Mouse (Mus musculus): ENCODE measurements around the gene Cyfip1. TPM values are rescaled to one million over a fixed set of nuclear protein-coding genes. Genes with fewer than 3 reads are reported as not detected.

Gene Cyfip1
- total RNA-seq (2021), result 10 to 100 TPM; 29.6 to 35.5 TPM
- long read RNA-seq, experiment 1, full-length matches to known transcripts, result 15 of 22 reads
- long read RNA-seq, experiment 1, partial matches to known transcripts, result 6 of 22 reads
- long read RNA-seq, experiment 1, other reads (novel, unspliced or antisense), result 1 of 22 reads
- long read RNA-seq, experiment 2, full-length matches to known transcripts, result 4 of 10 reads
- long read RNA-seq, experiment 2, partial matches to known transcripts, result 4 of 10 reads
- long read RNA-seq, experiment 2, other reads (novel, unspliced or antisense), result 2 of 10 reads

DNA sequence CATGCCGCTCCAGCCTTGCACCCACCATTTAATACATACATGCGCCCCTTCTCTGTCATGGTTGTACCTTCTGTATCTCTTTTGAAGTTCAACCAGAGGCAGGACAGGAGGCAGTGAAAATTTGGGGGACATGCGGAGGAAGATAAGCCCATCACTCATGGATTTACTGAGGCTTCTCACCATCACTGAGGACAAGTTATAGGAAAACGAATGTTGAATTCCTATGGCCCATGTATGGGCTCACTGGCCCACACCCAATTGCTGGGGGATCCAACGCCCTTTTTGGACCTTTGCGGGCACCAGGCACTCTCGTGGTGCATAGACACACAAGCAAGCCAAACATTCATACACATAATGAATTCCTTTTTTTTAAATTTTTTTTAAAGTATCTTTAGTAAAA, at the start of gene Cyfip1:
Gene Cyfip1 (plus strand): TSS at position 301 of the 400 bp plus-strand sequence.
- DNase-seq, result no peak

DNA sequence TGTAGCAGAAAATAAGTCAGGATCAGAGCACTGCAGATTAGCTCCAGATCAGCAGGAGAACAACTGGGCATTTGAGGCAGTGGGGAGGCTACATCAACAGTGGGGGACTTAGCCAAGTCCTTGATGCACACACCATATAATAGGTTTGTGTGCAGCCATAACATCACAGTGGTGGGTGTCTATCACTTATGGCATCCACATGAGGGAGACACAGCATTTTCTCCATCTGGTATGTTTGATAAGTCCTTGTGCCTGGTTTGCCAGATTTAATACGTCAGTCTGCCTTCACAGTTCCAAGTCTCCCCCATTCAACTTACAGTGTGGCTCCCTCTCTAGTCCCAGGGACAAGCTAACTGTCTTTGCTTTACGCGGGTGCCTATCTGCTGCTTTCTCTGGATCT, 49.3 kb upstream of the Cyfip1 start:
- no peak for DNase-seq

DNA sequence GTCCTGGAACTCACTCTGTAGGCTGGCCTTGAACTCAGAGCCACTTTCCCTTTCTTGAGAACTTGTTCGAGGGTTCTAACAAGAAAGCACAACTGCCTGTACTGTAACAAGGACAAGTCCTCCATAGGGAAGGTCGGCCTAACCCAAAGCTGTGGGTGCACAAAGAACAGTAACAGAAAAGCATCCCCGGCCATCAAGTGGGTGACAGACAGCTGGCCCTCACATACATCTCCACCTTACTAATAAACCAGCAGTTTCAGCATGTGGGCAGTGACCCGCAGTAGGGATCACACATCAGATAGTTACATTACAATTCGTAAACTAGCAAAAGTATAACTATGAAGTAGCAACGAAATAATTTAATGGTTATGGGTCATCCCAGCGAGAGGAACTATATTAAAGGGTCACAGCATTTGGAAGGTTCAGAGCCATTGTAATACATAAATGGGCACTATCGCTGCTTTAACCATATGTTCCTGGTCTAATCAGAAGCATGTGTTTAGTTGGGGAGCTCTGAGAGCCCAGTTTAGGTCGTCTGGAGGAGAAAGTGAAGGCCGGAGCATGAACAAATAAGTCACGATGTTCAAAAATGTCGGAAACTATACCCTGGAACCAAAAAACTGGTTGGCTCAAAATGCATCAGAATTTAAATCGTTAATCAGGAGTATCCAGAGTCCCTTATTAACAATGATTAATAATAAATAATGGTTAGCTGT, 48.2 kb upstream of the Cyfip1 start:
- DNase-seq, result no peak

DNA sequence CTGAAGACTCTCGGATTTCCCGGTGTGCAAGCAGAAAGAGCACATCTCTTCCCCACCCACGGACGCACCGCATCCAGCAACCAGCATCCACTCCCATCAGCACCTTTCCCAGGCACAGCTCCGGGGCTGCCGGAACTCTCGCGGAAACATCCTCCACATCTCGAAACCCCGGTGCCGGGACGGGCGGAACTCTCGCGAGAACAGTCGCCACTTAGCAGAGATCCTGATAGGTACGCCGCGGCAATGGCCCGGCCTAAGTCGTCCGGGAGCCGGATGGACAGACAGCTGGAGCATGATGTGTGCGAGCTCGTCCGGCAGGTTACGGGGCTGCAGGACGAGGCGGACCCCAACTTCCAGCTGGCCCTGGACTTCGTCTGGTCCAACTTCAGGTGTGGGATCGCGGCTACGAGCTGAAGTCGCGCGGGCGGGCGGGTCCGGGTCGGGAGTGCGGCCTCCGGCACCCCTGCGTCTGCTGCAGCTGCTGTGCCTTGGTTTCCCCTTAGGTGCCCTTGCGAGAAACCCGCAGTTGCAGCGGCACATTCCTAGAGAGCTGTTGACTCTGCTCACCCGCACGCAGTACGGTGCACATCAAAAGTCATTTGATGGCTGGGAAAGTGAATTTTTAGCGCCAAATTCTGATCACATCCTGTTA, 47.5 kb upstream of the Cyfip1 start, which contains the start of gene Tubgcp5:
Gene Tubgcp5 (plus strand): TSS at position 203 of the 652 bp plus-strand sequence.
- DNase-seq, result peak; percentile 96 to 98

DNA sequence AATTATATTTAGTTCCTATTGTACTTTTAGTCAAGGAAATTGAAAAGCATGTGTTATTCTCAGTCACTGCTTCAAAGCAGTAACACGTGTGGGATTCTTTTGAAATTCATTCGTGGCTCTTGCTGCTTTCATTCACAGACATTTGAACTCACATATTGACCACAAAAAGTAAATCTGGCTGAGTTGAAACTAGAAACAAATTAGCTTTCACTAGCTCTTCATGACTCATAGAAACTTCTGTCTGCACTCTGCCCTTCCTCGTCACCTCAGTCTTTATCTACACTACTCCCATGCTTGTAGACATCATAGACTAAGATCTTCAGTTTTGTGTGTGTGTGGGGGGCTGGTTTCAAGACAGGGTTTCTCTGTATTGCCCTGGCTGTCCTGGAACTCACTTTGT, 41.6 kb upstream of the Cyfip1 start:
- DNase-seq, result no peak

DNA sequence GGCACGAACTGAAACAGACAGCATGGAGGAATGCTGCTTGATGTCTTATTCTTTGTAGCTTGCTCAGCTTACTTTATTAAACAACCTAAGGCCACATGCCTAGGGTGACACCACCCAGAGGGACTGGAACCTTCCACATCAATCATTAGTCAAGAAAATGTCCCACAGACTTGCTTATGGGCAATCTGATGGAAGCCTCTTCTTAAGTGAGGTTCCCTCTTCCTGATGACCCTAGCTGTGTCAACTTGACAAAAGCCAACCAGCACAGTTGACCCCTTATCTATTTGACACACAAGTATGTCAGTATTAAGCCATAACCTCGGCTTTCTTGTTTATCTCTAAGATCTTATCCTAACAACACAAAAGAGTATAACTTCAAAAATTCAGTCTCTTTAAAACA, 31.6 kb upstream of the Cyfip1 start:
- no peak for DNase-seq

DNA sequence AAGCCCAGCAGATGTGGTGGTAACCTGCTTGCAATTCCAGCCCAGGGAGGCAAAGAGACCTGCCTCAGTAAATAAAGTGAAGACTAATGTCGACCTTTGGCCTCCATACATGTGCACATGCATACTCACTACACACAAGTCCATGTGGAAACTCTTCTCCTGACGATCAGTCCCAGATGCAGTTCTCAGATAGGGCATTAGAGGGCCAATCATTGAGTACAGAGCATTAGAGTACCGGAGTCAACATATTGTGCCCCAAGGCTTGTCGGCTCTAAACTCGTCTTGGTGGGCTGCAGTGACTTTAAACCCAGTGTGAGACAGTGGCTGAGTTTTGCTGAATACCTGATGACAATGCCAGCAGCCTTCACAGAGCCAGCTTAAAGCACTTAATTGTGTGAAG, 17.1 kb upstream of the Cyfip1 start:
- no peak for DNase-seq

DNA sequence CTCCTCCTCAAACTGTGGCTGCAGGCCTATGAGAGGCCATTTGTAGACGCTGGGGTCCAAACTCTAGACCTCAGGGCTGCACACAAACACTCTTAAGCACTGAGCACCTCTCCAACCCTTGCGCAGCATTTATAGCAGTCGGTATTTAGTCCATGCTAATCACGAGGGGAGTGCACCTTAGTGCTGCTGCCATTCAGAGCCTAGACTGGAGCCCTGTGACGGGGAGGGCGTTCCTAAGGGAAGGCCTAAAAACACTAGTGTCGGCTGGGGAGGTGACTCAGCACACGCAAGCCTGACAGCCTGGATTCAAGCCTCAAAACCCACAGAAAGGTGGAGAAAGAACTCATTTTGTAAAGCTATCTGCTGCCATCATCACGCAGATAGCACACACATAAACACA, 14.0 kb upstream of the Cyfip1 start:
- no peak for DNase-seq

DNA sequence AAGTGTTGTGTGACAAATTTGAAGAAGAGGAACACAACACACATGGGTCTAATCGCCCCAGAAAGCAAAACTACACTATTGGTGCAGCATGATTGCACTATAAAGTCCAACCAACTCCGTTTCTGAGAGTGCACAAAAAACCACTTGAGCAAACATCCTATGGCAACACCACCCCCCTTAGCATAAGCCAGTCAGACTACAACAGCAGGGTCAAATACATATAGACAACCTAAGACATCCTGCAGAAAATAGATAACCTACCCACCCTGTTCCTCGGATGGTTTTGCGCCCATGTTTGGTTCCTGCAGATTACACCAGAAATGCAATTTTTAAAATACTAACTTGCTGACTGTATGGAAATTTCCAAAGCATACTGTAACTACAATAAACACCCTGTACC, 4.7 kb upstream of the Cyfip1 start:
- DNase-seq, result no peak

DNA sequence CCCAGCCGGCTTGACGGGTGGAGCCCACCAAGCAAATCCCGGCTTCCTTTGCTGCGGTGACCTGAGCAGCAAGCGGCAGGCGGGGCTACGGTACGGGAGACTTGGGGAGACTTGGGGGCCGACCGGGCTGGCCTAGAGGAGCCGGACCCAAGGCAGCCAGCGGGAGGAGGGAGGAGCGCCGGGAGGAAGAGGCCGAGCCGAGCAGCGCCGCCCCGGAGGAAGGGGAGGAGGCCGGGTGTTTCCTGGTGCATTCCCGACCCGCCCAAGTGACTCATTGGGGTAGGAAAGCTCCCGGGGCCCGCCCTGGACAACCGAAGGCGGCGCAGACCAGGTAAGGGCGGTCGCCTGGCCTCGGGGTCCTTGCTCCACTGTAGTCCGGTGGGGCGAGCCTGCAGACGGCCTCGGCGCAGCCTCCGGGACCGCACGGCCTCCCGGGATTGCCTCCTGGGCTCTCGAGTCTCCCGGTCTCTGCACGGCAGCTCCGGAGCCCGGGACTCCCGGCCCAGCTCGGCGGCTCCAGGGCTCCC, 495 bp downstream of the Cyfip1 start:
- peak; percentile 93 to 97 for DNase-seq

DNA sequence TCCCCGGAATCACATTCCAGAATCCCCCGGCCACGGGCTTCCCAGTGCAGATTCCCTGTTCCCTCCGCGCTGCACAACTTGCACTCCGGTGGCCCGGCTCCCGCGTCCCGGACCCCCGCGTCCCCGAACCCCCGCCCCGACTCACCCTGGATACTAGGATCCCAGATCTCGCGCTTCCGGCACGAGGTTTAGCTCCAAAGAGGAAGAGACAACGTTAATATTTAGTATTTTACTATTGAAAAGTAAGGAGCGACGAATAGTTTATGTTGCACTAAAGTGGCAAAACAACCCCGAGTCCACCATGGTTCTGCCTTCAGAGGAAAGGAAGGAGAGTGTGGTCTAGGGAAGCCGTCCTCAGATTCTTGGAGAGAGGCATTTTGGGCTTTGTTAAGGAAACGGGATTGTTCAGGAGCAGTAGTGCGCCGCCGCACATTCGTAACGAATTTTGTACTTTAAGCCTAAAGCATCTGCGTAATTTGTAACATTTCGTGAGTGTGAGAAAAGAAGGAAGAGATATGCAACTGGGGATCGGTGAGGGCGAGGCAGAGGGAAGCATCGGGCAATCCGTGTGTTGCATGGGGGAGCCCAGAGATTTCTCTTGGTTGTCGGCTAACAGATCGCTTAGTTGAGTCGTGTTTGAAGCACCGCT, 1.1 kb downstream of the Cyfip1 start:
- peak in 1 of 2 experiments; percentile 73 for DNase-seq

DNA sequence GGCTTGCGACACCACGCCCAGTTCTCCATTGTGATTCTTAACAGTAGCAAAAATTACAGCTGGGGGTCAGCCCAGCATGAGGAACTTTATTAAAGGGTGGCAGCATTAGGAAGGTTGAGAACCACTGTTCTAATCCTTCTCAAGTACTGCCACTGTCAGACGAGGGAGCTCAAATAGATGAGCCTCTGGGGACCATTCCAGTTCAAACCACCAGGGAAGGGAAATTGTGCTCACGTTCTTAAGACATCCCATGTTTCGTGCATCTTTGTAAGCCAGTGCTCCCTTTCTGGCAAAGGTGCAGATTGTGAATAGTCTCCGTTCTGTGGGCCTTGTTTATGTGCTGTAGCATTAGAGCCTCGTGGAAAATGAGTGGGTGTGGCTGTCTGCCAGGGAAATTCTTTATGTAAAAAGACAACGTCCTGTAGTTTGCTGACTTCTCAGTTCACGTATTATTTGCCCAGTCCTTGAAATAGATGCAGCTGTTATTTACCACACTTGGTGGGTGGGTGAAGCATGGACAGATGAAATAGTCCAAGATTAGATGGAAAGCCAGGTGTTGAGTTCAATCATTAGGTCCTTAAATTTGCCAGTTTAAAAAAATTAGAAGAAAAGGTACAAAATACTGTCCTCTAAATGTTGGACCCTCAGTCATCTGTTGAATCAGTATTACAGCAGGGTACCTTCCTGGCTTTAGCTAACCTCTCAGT, 5.2 kb downstream of the Cyfip1 start:
- DNase-seq, result no peak

DNA sequence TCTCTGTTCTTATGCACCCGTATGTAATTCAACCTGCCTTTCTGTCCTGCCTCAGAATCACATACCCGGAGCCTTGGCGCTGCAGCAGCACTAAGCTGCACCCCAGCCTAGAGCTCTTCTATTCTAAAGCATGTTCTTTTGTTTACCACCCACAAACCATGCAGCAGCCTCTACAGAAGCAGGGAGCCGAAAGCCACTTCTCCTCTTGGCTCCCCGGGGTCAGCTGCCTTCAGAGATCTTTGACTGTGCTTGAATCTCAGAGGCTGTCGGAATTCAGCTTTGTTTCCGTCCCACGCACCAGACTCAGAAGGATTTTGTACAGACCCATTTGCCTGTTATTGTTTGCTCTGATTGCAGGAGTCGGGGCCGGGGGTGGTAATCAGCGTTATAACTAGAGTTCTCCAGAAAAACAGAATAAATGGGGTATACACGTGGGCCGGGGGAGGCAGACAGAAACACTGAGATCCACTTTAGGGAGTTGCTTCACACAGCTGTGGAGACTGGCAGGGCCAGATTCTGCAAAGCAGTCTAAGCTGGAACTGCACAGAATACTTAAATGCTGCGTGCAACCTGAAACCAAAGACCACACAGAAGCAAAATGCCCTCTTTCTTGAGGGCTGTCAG, 8.5 kb downstream of the Cyfip1 start:
- DNase-seq, result no peak

DNA sequence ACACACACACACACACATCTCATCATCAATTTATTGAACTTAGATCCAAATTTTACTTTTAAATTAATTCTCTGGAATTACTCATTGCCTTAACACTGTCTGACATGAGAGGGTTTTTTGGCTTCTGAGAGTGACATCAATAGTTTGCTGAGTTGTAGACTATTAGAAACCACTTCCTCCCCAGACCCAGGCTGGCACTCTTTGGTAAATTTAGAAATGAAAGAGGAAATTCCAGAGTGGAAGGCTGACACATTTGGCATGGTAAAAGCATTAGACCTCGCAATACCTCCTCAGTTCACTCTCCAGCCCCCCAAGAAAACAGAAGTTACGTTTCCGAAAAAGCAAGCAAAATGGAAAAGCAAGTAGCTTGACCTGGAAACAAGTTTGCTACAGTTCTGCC, 11.2 kb downstream of the Cyfip1 start:
- peak in 1 of 2 experiments; percentile 55 for DNase-seq

DNA sequence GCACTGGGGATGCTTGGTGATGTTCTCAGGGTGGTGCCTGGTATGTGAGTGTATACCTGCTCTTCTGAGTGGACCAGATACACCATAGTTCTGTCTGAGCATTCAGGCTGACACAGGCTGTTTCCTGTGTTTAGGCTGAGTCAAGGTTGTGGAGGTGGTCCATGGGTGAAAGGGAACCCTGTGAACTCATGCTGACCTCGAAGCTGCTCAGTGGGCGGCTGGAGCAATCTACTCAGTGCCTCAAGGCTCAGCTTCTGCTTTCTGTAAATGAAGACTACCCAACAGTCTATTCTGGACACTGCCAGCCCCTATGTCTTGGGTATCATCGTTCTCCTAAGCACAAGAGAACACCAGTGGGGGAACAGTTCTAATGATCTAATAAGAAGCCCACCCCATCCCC, 14.1 kb downstream of the Cyfip1 start:
- no peak for DNase-seq

DNA sequence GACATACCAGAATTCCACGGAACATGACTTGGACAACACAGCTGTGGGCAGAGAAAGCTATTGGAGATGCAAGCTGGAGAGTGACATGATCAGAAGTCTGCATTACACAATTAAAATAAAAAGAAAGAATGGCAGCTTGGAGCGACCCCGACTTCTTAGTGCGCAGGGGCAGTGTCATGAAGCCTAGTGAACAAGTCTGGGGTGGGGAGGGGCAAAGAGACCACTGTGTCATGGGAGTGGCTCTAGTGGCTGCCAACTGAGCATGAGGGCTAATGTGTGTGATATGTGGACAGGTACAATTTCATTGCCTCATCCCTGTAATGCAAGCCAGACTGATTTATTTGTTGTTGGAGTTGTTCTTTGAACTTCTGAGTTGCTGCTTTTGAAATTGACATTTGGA, 15.2 kb downstream of the Cyfip1 start:
- no peak for DNase-seq

DNA sequence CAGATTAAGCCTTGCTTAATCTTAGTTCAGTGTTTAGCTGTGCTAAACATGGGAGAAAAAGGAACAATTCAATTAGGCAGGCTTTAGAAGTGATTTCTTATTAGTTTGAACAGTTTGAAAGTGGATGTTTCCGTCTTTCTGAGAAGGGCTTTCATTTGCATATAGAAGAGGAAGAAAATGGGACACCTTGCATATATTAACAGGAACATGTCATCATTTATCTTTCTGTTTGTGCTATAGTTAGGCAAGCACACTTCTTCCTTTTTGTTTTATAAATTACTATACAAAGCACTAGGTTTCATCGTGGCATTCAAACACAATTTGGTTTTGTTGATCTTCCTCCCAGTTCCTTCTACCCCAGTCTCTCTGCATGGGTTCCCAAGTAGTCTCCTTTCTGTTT, 16.2 kb downstream of the Cyfip1 start:
- DNase-seq, result no peak

DNA sequence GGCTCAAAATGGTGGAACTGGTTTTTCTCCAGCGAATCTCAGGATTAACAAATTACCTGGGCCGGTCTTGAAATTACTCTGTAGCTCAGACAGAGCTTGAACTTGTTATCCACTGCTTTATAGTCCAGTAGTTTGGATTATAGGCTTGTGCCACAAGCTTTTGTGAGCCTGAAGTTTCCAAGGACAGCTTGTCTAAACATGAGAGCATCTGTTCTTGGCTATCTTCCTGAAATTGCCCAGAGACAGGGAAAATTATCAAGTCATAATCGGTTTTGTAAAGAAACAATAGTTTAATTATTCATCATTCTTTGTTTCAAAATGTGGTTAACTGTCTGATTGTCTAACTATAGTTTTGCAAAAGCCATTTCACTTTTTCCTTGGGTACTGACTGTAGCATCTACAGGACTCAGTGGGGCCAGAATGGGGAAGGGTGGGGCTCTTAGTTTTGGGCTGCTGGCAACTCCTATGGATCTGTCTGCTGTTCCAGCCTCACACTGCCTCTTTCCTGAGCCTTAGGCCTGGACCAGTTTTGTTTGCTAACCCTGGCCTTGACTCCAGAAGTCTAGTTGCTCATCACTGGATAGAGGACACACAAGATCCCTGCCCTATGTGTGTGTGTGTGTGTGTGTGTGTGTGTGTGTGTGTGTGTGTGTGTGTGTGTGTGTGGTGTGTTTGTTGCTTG, 17.4 kb downstream of the Cyfip1 start:
- DNase-seq, result no peak

DNA sequence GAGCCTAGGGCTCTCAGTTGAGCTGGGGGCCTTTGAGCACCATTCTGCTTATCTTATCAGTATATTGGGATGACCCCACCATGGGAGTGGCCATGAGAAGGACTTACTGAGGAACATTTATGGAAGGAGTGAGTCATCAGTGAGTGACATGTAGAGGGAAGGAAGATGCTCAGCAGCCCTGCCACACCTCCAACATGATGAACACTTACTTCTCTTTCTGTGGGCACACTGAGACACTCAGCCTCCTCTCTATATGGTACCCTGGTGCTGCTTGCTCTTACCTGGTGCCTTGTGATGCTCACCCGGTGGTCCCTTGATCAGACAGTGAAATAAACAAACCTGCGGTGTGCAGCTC, 17.9 kb downstream of the Cyfip1 start:
- peak in 1 of 2 experiments; percentile 20 for DNase-seq

DNA sequence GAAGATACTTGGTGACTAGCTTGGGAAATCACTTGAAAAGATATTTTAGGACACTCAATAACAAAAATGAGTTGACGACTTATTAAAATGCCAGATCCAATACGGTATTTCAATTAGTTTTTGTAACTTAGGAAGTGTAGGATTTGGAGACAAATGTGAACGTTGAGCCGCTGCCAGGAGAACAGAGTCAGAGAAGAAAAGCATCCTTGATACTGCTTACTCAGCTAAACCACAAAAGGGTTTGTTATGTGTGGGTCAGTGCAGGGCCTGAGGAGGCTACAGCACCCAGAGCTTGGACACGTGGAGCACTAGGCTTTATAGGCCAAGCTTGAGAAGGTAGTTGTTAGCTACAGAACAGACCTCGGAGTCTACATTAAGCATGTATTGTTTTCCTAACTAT, 18.4 kb downstream of the Cyfip1 start:
- DNase-seq, result no peak

DNA sequence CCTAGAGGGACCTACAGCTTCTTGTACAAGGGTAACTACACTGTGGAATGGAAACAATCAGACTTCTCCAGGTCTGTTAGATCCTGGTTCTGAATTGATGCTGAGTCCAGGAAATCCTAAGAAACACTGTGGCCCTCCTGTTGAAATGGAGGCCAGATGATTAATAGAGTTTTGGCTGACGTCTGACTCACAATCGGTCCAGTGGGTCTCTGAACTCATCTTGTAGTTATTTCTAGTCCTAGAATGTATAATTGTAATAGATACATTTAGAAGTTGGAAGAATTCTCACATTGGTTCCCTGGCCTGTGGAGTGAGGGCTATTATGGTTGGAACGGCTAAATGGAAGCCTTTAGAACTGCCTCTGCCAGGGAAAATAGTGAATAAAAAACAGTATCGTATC, 19.6 kb downstream of the Cyfip1 start:
- DNase-seq, result no peak
